Mouse (Mus musculus) gastrocnemius, adult 2 months (tissue): ENCODE measurements at regions not wholly inside any gene's neighbourhood (a gene's known extent, or its start where the extent isn't known, plus 50 kb on each side); places are given as distances from the start of the nearest gene placed in this dataset.

Source experiments
- DNase-seq: peaks from one replicate; pipeline ENCODE4 v3.0.0; 2022
- H3K27ac ChIP-seq: fragments of 200-600 bp; 2 replicates; pipeline ENCODE4 v1.8.1; 2022; ENCODE audit warnings: mild to moderate bottlenecking
- H3K4me3 ChIP-seq: fragments of 200-600 bp; 2 replicates; pipeline ENCODE4 v1.8.1; 2022; ENCODE audit warnings: mild to moderate bottlenecking, moderate library complexity
- CTCF ChIP-seq: fragments of 200-600 bp; IDR thresholded peaks from 2 replicates; pipeline ENCODE4 v1.8.1; 2022; ENCODE audit warnings: antibody characterized with exemption, mild to moderate bottlenecking, moderate library complexity
- intact Hi-C: fragments of 180-260 bp; cut with DNase I; formaldehyde crosslinking; loops from one replicate; pipeline ENCODE4 v1.15.1; 2025

- DNase-seq: no peak
Observed at GRCm38 (mm10) chr10:96921181-96921580, 304.4 kb downstream of the Btg1 start.

GRCm38 (mm10) chr10:96924266-96924672 lies 307.5 kb downstream of the Btg1 start:
- Histone ChIP-seq H3K27ac (no peak overlapping the region), H3K4me3 (no peak overlapping the region)
- no peak for DNase-seq
- intact Hi-C loops: no loop called here
- no peak for TF ChIP-seq CTCF

More at GRCm38 (mm10) chr10:96921181-96921580, 304.4 kb downstream of the Btg1 start:
- no peak for TF ChIP-seq CTCF
- Histone ChIP-seq H3K27ac (no peak overlapping the region), H3K4me3 (no peak overlapping the region)
- intact Hi-C loops: no loop called here

- no peak overlapping the region for H3K4me3 ChIP-seq
- intact Hi-C loops: no loop called here
- DNase-seq: no peak
- no peak overlapping the region for H3K27ac ChIP-seq
- TF ChIP-seq CTCF: no peak
Observed at GRCm38 (mm10) chr10:96924722-96925121, 307.9 kb downstream of the Btg1 start.

GRCm38 (mm10) chr10:96925771-96926170 lies 309.0 kb downstream of the Btg1 start:
- TF ChIP-seq CTCF: no peak
- no peak overlapping the region for H3K4me3 ChIP-seq
- intact Hi-C loops: no loop called here
- H3K27ac ChIP-seq: no peak overlapping the region
- DNase-seq: no peak

- peak; percentile 57 for TF ChIP-seq CTCF
- intact Hi-C loops: loop anchor here (2.0 to 10.0 kb wide), 3 partner anchors 320 to 720 kb away; partner anchors contain the start of gene Btg1
- Histone ChIP-seq H3K27ac (no peak overlapping the region), H3K4me3 (no peak overlapping the region)
- DNase-seq: peak; percentile 50
Observed at GRCm38 (mm10) chr10:96934661-96935060, 317.9 kb downstream of the Btg1 start.

GRCm38 (mm10) chr10:96940887-96941518 lies 324.2 kb downstream of the Btg1 start:
- intact Hi-C loops: no loop called here
- DNase-seq: no peak
- H3K27ac ChIP-seq: no peak overlapping the region
- no peak for TF ChIP-seq CTCF
- H3K4me3 ChIP-seq: no peak overlapping the region

GRCm38 (mm10) chr10:96944229-96944628 lies 327.4 kb downstream of the Btg1 start:
- TF ChIP-seq CTCF: no peak
- intact Hi-C loops: no loop called here
- no peak overlapping the region for H3K27ac ChIP-seq
- DNase-seq: no peak
- H3K4me3 ChIP-seq: no peak overlapping the region

- intact Hi-C loops: no loop called here
- no peak for DNase-seq
- Histone ChIP-seq H3K27ac (no peak overlapping the region), H3K4me3 (no peak overlapping the region)
- no peak for TF ChIP-seq CTCF
Observed at GRCm38 (mm10) chr10:96947971-96948370, 331.2 kb downstream of the Btg1 start.

- TF ChIP-seq CTCF: no peak
- Histone ChIP-seq H3K27ac (no peak overlapping the region), H3K4me3 (no peak overlapping the region)
- DNase-seq: no peak
- intact Hi-C loops: no loop called here
Observed at GRCm38 (mm10) chr10:96948871-96949270, 332.1 kb downstream of the Btg1 start.

- Histone ChIP-seq H3K4me3 (peak overlapping the region; percentile 45; the same call in 1 of the 2 replicates), H3K27ac (no peak overlapping the region)
- intact Hi-C loops: no loop called here
- no peak for TF ChIP-seq CTCF
- DNase-seq: no peak
Observed at GRCm38 (mm10) chr10:96955036-96955775, 338.4 kb downstream of the Btg1 start.

GRCm38 (mm10) chr10:96955776-96956448 lies 339.1 kb downstream of the Btg1 start:
- no peak for TF ChIP-seq CTCF
- no peak for DNase-seq
- H3K4me3 ChIP-seq: peak overlapping the region; percentile 45
- no peak overlapping the region for H3K27ac ChIP-seq
- intact Hi-C loops: no loop called here

GRCm38 (mm10) chr10:96956449-96956834 lies 339.6 kb downstream of the Btg1 start:
- DNase-seq: no peak
- H3K4me3 ChIP-seq: no peak overlapping the region
- intact Hi-C loops: no loop called here
- no peak overlapping the region for H3K27ac ChIP-seq
- TF ChIP-seq CTCF: no peak

GRCm38 (mm10) chr10:96957019-96957418 lies 340.2 kb downstream of the Btg1 start:
- Histone ChIP-seq H3K4me3 (no peak overlapping the region), H3K27ac (no peak overlapping the region)
- DNase-seq: no peak
- intact Hi-C loops: no loop called here
- TF ChIP-seq CTCF: no peak
